ENCODE assay signal across 8 mouse cellular contexts in the genomic region with DNA sequence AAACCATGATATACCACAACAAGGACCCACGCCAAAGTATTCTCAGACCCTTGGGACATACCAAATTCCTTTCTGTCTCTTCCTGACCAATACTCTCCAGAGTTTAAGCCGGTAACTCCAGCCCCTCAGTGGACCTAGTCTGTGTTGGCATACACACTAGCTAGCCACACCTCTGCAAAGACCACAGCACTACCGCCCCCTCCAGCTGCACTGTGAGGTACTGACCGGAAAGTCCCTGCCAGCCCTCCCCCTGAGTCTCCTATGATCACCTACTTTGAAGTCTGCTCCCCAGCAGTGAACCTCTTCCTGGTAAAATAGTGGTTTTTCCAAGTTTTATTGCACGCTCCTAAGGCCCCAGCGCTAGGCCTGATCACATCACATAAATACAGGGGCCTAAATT. TPM values are rescaled to one million over a fixed set of nuclear protein-coding genes. Genes with fewer than 3 reads are reported as not detected.
A peak's percentile ranks its signal among the peaks of the same experiment; 100 is the strongest.
DNase-seq lines count a peak whose midpoint lies in the region; ATAC-seq and TF ChIP-seq lines count a peak whose summit lies in the region.

No protein-coding gene starts in this region.

- no peak for TF ChIP-seq POLR2A in heart, adult 2 months (IDR thresholded peaks at IDR 0.05; ENCODE audit: insufficient read depth, low read depth, low read length)
- no peak for TF ChIP-seq POLR2A in cerebellum, adult 2 months (IDR thresholded peaks at IDR 0.05; ENCODE audit: borderline replicate concordance, insufficient read depth, low read length)

- no peak overlapping the region for H3K4me3 ChIP-seq in heart, adult 2 months
- H3K4me3 ChIP-seq in brown adipose tissue, adult 24 weeks (ENCODE audit: insufficient read depth, low read depth, low read length) = 0 out of 2 replicates have a peak overlapping the region, but pooled peaks have one; percentile 86
- H3K4me3 ChIP-seq in liver, embryonic 13.5 days (replicated peaks) = no peak overlapping the region
- no peak overlapping the region for H3K4me3 ChIP-seq in cerebellum, adult 2 months (replicated peaks; ENCODE audit: insufficient read depth, low read depth, low read length)

- TF ChIP-seq CTCF in heart, adult 2 months (IDR thresholded peaks at IDR 0.05) = peak; percentile 46
- no peak for TF ChIP-seq CTCF in cerebellum, adult 2 months (IDR thresholded peaks at IDR 0.05; ENCODE audit: borderline replicate concordance, insufficient read depth, low read depth, low read length)

- no peak for ATAC-seq in liver, embryonic 13.5 days (ENCODE audit: low read depth)

- DNase-seq in heart, adult 2 months = peak in 1 of 2 experiments; percentile 29
- DNase-seq in heart, postnatal 25 days (ENCODE audit: low spot score) = no peak
- DNase-seq in heart, postnatal 10 days = peak; percentile 4 to 13
- DNase-seq in liver, embryonic 13.5 days = no peak
- no peak for DNase-seq in spleen, postnatal 14 days (ENCODE audit: low spot score in 2 of 2)
- DNase-seq in adrenal gland, postnatal 36 days = no peak
- no peak for DNase-seq in cerebellum, adult 2 months

- no peaks in the 10 kb centered on the region for H3K36me3 ChIP-seq in heart, adult 2 months (ENCODE audit: control insufficient read depth, insufficient read depth, low read length)
- no peaks in the 10 kb centered on the region for H3K36me3 ChIP-seq in liver, embryonic 13.5 days

- whole genome bisulfite sequencing in heart, adult 2 months = 61% methylated on average over 6 of the region's 6 CpGs
- 59% methylated on average over 6 of the region's 6 CpGs for WGBS in liver, embryonic 13.5 days (ENCODE audit: insufficient replicate concordance)
- 76% methylated on average over 6 of the region's 6 CpGs for WGBS in cerebellum, adult 2 months

- no peak for TF ChIP-seq EP300 in heart, adult 2 months (IDR thresholded peaks at IDR 0.05; ENCODE audit: insufficient read depth, low read depth, low read length)

- H3K27me3 ChIP-seq in heart, adult 2 months (ENCODE audit: control insufficient read depth, insufficient read depth, low read length) = no peaks in the 10 kb centered on the region
- peaks cover 45% of the 10 kb centered on the region for H3K27me3 ChIP-seq in liver, embryonic 13.5 days
- H3K27me3 ChIP-seq in cerebellum, adult 2 months (ENCODE audit: control insufficient read depth, insufficient read depth, low read length) = no peaks in the 10 kb centered on the region

- no peaks in the 10 kb centered on the region for H3K79me2 ChIP-seq in heart, adult 2 months (replicated peaks; ENCODE audit: control insufficient read depth, insufficient read depth, low read length)

- H3K9me3 ChIP-seq in liver, embryonic 13.5 days (replicated peaks) = no peaks in the 10 kb centered on the region

- no peak overlapping the region for H3K9ac ChIP-seq in heart, adult 2 months (ENCODE audit: low read depth, low read length)
- no peak overlapping the region for H3K9ac ChIP-seq in liver, embryonic 13.5 days

- intact Hi-C loops in heart, adult 2 months (cut with DNase I) = no loop called here
- intact Hi-C loops in heart, postnatal 25 days (cut with DNase I) = loop anchor here (5.0 kb wide), 1 partner anchor 47 kb away; no protein-coding TSS in a partner anchor
- intact Hi-C loops in heart, postnatal 10 days (cut with DNase I) = no loop called here

- H3K27ac ChIP-seq in heart, adult 2 months = no peak overlapping the region
- H3K27ac ChIP-seq in brown adipose tissue, adult 24 weeks (replicated peaks; ENCODE audit: low read depth, low read length) = no peak overlapping the region
- no peak overlapping the region for H3K27ac ChIP-seq in liver, embryonic 13.5 days
- H3K27ac ChIP-seq in cerebellum, adult 2 months (ENCODE audit: insufficient read depth, low read length) = no peak overlapping the region

- H3K4me1 ChIP-seq in heart, adult 2 months (ENCODE audit: control insufficient read depth, insufficient read depth, low read length) = no peaks in the 10 kb centered on the region; the same call in 1 of the 2 replicates
- H3K4me1 ChIP-seq in brown adipose tissue, adult 24 weeks (ENCODE audit: control insufficient read depth, insufficient read depth, insufficient read length, low read length) = no peaks in the 10 kb centered on the region
- H3K4me1 ChIP-seq in liver, embryonic 13.5 days (replicated peaks) = no peaks in the 10 kb centered on the region
- H3K4me1 ChIP-seq in cerebellum, adult 2 months (ENCODE audit: control insufficient read depth, insufficient read depth, low read length) = no peaks in the 10 kb centered on the region

- H3K4me2 ChIP-seq in liver, embryonic 13.5 days = peak overlapping the region; percentile 55; the same call in 1 of the 2 replicates

RNA-seq across cellular contexts. Expression of a gene that starts 2.5 kb away (rescaled TPM):
- 1 to 10 TPM; 7.3 to 7.8 TPM for total RNA-seq in heart, adult 2 months (2021)
- polyA plus RNA-seq in heart, adult 2 months (2012; rRNA removed) = 12.8 and 18.5 TPM in 2 replicates
- total RNA-seq in heart, postnatal 25 days (2021) = 1 to 10 TPM; 8.6 to 9.2 TPM
- 14.2 and 24.3 TPM in 2 replicates for polyA plus RNA-seq in brown adipose tissue, adult 24 weeks (2012; ENCODE audit: insufficient read depth, insufficient read length, missing spikeins)
- 10 to 100 TPM; 19.2 to 19.8 TPM for total RNA-seq in heart, postnatal 10 days (2021)
- 3.5 and 5.1 TPM in 2 replicates for polyA plus RNA-seq in liver, embryonic 13.5 days (2015; fragmentation: Nextera tagmentation; extraction: Ambion mirVana)
- 10 to 100 TPM; 33.0 to 54.0 TPM for total RNA-seq in adrenal gland, postnatal 36 days (2021)
- polyA plus RNA-seq in cerebellum, adult 2 months (2012; rRNA removed) = 12.3 and 12.8 TPM in 2 replicates

Comparison
In these comparisons a context has a peak if more than half of its experiments do, and no peak if none do; other contexts are left out.
1. DNase-seq: peak in heart, postnatal 10 days (2 of 2); none in heart, postnatal 25 days (single experiment), liver, embryonic 13.5 days (single experiment), spleen, postnatal 14 days (0 of 2), adrenal gland, postnatal 36 days (0 of 2) and cerebellum, adult 2 months (0 of 2).